Mouse (Mus musculus) kidney, embryonic 15.5 days (tissue): Measurements from ENCODE around the gene Htr3b. TPM values are rescaled to one million over a fixed set of nuclear protein-coding genes. Genes with fewer than 3 reads are reported as not detected.
"Not testable (repeated sequence)": the region's sequence is repeated elsewhere in the genome, so short reads cannot be mapped to it uniquely, and the experiment has no call there.

Experiments
- ATAC-seq: fragments of 200-750 bp; cut with Nextera tagmentation; replicated peaks from 2 replicates; pipeline ENCODE4 v1.8.0; 2017; ENCODE audit warnings: moderate TSS enrichment; ENCODE audit not compliant: low FRiP score
- H3K27ac ChIP-seq: fragments of 300-500 bp; sonication (generic); 2 replicates; pipeline ENCODE4 v1.5.1; 2015; ENCODE audit warnings: mild to moderate bottlenecking, inconsistent platforms
- H3K27me3 ChIP-seq: fragments of 300-500 bp; sonication (generic); 2 replicates; pipeline ENCODE4 v1.6.1; 2015; ENCODE audit warnings: inconsistent platforms
- H3K36me3 ChIP-seq: fragments of 300-500 bp; sonication (generic); 2 replicates; pipeline ENCODE4 v1.6.1; 2015; ENCODE audit warnings: inconsistent platforms
- H3K4me1 ChIP-seq: fragments of 300-500 bp; sonication (generic); 2 replicates; pipeline ENCODE4 v1.6.1; 2015; ENCODE audit warnings: inconsistent platforms
- H3K4me2 ChIP-seq: fragments of 300-500 bp; sonication (generic); 2 replicates; pipeline ENCODE4 v1.6.1; 2015; ENCODE audit warnings: moderate library complexity, mild to moderate bottlenecking, inconsistent platforms
- H3K4me3 ChIP-seq: fragments of 300-500 bp; sonication (generic); replicated peaks from 2 replicates; pipeline ENCODE4 v1.5.1; 2015; ENCODE audit warnings: mild to moderate bottlenecking, inconsistent platforms
- H3K9ac ChIP-seq: fragments of 300-500 bp; sonication (generic); 2 replicates; pipeline ENCODE4 v1.6.1; 2015; ENCODE audit warnings: mild to moderate bottlenecking, inconsistent platforms
- H3K9me3 ChIP-seq: fragments of 300-500 bp; sonication (generic); replicated peaks from 2 replicates; pipeline ENCODE4 v1.6.1; 2016; ENCODE audit warnings: inconsistent platforms
- WGBS: fragments of 180-500 bp; shearing (Covaris S2); methylation state at CpG from one replicate; pipeline ENCODE4 v1.1.7; 2015; ENCODE audit warnings: mixed read lengths; 5-methylcytosine and 5-hydroxymethylcytosine counted together
- polyA plus RNA-seq: library from polyadenylated mRNA; unstranded; fragments of >200 nt; fragmentation: Nextera tagmentation; extraction: Ambion mirVana; gene quantifications from 2 replicates; pipeline ENCODE4 v1.2.1, GENCODE M21; 2015

Gene Htr3b
- polyA plus RNA-seq, result 0.10 and 0.32 TPM in 2 replicates

DNA sequence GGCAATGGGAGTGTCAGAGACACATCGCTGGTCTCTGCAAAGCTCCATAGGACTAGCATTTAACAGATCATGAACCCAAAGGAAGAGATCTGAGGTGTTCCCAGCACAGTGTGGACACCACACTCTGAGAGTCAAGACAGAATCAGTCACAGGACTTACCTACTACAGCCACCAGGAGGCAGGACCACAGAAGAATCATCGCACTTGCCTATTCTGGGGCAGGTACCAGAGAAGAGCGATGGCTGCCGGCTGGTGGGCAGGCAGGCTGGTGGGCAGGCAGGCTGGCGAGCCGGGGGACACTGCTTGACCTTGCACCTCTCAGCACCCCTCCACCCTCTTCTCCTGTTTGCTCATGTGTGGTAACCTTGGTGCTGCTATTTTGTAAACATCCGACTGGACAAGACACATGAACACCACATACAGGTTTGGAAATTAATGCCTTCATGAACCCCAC is at the start of gene Htr3b:
Gene Htr3b (minus strand): TSS at position 404 of the 454 bp plus-strand sequence.
- no peak for ATAC-seq
- H3K9ac ChIP-seq, result no peak within 1 kb of the TSS
- H3K4me3 ChIP-seq, result no peak within 1 kb of the TSS
- no peaks in the 10 kb centered on the region for H3K9me3 ChIP-seq
- no peak within 1 kb of the TSS for H3K4me2 ChIP-seq
- H3K4me1 ChIP-seq, result peaks cover 12% of the 10 kb centered on the region
- WGBS, result 71% methylated on average over 7 of the region's 7 CpGs
- no peak within 1 kb of the TSS for H3K27ac ChIP-seq
- H3K36me3 ChIP-seq, result no peaks in the 10 kb centered on the region
- H3K27me3 ChIP-seq, result peaks cover 11% of the 10 kb centered on the region

DNA sequence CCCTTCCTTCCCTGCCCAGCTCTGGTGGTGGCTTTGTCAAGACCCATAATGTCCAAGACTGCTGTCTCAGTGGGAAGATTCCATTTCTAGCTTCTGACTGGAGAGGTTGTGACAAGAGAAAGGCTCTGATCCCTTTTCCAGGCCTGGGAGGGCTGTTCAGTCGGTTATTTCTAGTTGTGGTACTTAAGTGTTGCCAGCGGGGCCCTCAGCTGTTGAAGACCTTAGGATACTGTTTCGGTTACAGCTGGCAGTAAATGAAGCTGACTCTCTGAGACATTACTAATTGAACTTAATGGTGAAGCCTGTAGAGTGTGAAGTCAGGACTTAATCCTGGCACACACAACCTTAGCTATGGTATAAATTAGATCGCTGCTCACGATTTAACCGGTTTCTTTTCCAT is 34.5 kb upstream of the Htr3b start:
- WGBS, result 76% methylated on average over 6 of the region's 6 CpGs
- no peak for ATAC-seq
- H3K27ac ChIP-seq, result no peak overlapping the region
- no peak overlapping the region for H3K9ac ChIP-seq
- no peak overlapping the region for H3K4me2 ChIP-seq
- H3K36me3 ChIP-seq, result peaks cover 32% of the 10 kb centered on the region
- no peaks in the 10 kb centered on the region for H3K27me3 ChIP-seq
- no peaks in the 10 kb centered on the region for H3K4me1 ChIP-seq
- no peaks in the 10 kb centered on the region for H3K9me3 ChIP-seq
- H3K4me3 ChIP-seq, result no peak overlapping the region

GRCm38 (mm10) chr9:48995735-48996134 is 30.9 kb upstream of the Htr3b start:
- no peak overlapping the region for H3K4me3 ChIP-seq
- no peaks in the 10 kb centered on the region for H3K27me3 ChIP-seq
- H3K4me2 ChIP-seq, result no peak overlapping the region
- no peak overlapping the region for H3K9ac ChIP-seq
- 96% methylated on average over 1 of the region's 1 CpGs for WGBS
- H3K4me1 ChIP-seq, result 0 out of 2 replicates have a peak, but pooled peaks cover 2% of the 10 kb centered on the region
- H3K27ac ChIP-seq, result no peak overlapping the region
- peaks cover 7% of the 10 kb centered on the region; the same call in 1 of the 2 replicates for H3K36me3 ChIP-seq
- ATAC-seq, result no peak
- H3K9me3 ChIP-seq, result no peaks in the 10 kb centered on the region

DNA sequence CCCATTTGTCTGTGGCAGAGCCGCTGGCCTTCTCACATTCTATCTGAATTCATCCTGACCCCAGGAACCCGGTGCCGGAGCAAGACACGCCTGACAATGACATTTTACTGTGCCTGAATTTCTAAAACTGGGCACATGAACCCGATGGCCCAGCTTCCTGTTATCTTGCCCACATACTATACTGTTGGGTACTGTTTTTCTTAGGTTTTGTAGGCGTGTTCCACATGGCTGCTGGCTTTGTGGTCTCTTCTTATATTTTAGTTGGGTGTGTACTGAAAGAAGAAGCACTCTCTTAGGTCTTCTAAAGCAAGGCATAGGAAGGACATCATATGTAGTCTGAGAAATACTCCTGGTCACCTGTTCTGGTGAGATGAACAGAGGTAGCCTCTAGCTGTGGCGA is 30.0 kb upstream of the Htr3b start:
- no peak for ATAC-seq
- no peak overlapping the region for H3K9ac ChIP-seq
- no peak overlapping the region for H3K4me2 ChIP-seq
- H3K27me3 ChIP-seq, result no peaks in the 10 kb centered on the region
- no peak overlapping the region for H3K27ac ChIP-seq
- no peaks in the 10 kb centered on the region; the same call in 1 of the 2 replicates for H3K36me3 ChIP-seq
- 0 out of 2 replicates have a peak, but pooled peaks cover 2% of the 10 kb centered on the region for H3K4me1 ChIP-seq
- 89% methylated on average over 7 of the region's 7 CpGs for WGBS
- H3K9me3 ChIP-seq, result no peaks in the 10 kb centered on the region
- no peak overlapping the region for H3K4me3 ChIP-seq

DNA sequence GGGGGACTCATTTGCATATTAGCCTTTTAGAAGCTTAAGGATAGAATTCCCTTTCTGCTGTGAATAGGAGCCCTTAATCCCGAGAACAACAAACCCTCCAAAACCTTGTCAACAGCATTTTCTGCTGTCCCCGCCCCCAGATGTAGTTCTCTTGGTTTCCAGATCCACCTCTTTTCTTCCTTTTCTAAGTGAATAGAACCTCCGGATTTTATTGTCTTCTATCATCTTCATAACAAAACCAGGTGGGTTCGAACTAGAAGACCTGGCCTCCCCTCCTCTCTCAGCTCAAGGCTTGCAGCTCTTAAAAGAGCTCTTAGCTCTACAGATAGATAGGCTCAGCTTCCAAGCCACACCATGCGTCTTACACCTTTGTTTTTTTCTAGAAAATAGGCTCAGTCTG is 26.9 kb upstream of the Htr3b start:
- Histone ChIP-seq H3K4me1 (peaks cover 22% of the 10 kb centered on the region), H3K4me2 (no peak overlapping the region), H3K9me3 (no peaks in the 10 kb centered on the region), H3K36me3 (no peaks in the 10 kb centered on the region; the same call in 1 of the 2 replicates), H3K27ac (no peak overlapping the region), H3K9ac (no peak overlapping the region), H3K27me3 (no peaks in the 10 kb centered on the region), H3K4me3 (no peak overlapping the region)
- no peak for ATAC-seq
- WGBS, result 77% methylated on average over 5 of the region's 5 CpGs

GRCm38 (mm10) chr9:48987201-48988101 is 22.7 kb upstream of the Htr3b start:
- no peaks in the 10 kb centered on the region for H3K9me3 ChIP-seq
- 26% methylated on average over 12 of the region's 12 CpGs for WGBS
- 0 out of 2 replicates have a peak overlapping the region, but pooled peaks have one; percentile 35 for H3K9ac ChIP-seq
- peaks cover 32% of the 10 kb centered on the region for H3K4me1 ChIP-seq
- peak overlapping the region; percentile 79 for H3K4me2 ChIP-seq
- 0 out of 2 replicates have a peak overlapping the region, but pooled peaks have one; percentile 35 for H3K27ac ChIP-seq
- no peaks in the 10 kb centered on the region for H3K36me3 ChIP-seq
- peak overlapping the region; percentile 85 for H3K4me3 ChIP-seq
- ATAC-seq, result no peak
- no peaks in the 10 kb centered on the region for H3K27me3 ChIP-seq

DNA sequence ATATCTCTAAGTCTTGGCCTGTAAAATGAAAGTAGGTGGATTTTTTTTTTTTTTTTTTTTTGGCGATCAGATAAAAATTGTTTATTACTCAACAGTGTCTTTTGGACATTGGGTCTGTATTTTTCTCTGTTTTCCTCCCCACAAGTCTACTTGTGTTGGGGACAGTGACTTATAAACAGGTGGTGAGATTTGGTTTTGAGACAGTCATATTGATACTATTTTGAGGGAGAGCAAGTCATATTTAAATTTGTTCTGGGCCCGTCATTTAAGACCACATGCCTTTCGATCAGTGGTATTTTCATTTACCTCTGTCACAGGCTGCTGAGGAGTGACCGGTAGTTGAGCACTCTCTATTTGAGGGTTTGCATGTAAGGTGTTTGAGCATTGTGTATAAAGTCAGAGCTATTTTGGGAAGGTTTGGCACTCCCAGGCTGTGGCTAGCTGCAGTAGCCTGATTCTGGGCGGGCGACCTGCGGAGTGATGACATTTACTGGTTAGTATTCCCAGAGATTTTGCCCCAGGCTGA is 21.9 kb upstream of the Htr3b start:
- Histone ChIP-seq H3K9me3 (no peaks in the 10 kb centered on the region), H3K36me3 (no peaks in the 10 kb centered on the region), H3K4me2 (peak overlapping the region; percentile 79), H3K27ac (no peak overlapping the region), H3K4me3 (peak overlapping the region; percentile 85), H3K27me3 (no peaks in the 10 kb centered on the region), H3K4me1 (peaks cover 32% of the 10 kb centered on the region), H3K9ac (0 out of 2 replicates have a peak overlapping the region, but pooled peaks have one; percentile 35)
- ATAC-seq, result no peak
- WGBS, result 27% methylated on average over 7 of the region's 7 CpGs

GRCm38 (mm10) chr9:48985708-48986088 is 20.9 kb upstream of the Htr3b start:
- H3K36me3 ChIP-seq, result no peaks in the 10 kb centered on the region
- H3K27ac ChIP-seq, result peak overlapping the region; percentile 81
- H3K4me2 ChIP-seq, result peak overlapping the region; percentile 79
- peak overlapping the region; percentile 85 for H3K4me3 ChIP-seq
- no peaks in the 10 kb centered on the region for H3K9me3 ChIP-seq
- ATAC-seq, result no peak
- peak overlapping the region; percentile 62 for H3K9ac ChIP-seq
- under 1% methylated on average over 20 of the region's 20 CpGs for WGBS
- no peaks in the 10 kb centered on the region for H3K27me3 ChIP-seq
- H3K4me1 ChIP-seq, result peaks cover 30% of the 10 kb centered on the region

- peaks cover 30% of the 10 kb centered on the region for H3K4me1 ChIP-seq
- ATAC-seq, result peak; percentile 93
- WGBS, result under 1% methylated on average over 82 of the region's 94 CpGs
These were observed 20.3 kb upstream of the Htr3b start, which contains the start of gene Usp28 for GRCm38 (mm10) chr9:48984845-48985707. Usp28 (plus strand) TSS chr9:48985375.

GRCm38 (mm10) chr9:48984320-48984844 is 19.6 kb upstream of the Htr3b start:
- Histone ChIP-seq H3K4me2 (peak overlapping the region; percentile 79), H3K4me1 (peaks cover 30% of the 10 kb centered on the region), H3K4me3 (peak overlapping the region; percentile 85), H3K27me3 (no peaks in the 10 kb centered on the region), H3K9ac (peak overlapping the region; percentile 67), H3K36me3 (no peaks in the 10 kb centered on the region), H3K9me3 (no peaks in the 10 kb centered on the region), H3K27ac (peak overlapping the region; percentile 95)
- 27% methylated on average over 8 of the region's 8 CpGs for WGBS
- ATAC-seq, result 0 out of 2 replicates have a peak, but pooled peaks have one; percentile 1

More at GRCm38 (mm10) chr9:48984845-48985707, 20.3 kb upstream of the Htr3b start, which contains the start of gene Usp28:
- peak within 1 kb of the TSS; percentile 67 for H3K9ac ChIP-seq
- H3K4me2 ChIP-seq, result peak within 1 kb of the TSS; percentile 79
- H3K27ac ChIP-seq, result peak within 1 kb of the TSS; percentile 95
- no peaks in the 10 kb centered on the region for H3K27me3 ChIP-seq
- no peaks in the 10 kb centered on the region for H3K9me3 ChIP-seq
- no peaks in the 10 kb centered on the region for H3K36me3 ChIP-seq
- H3K4me3 ChIP-seq, result peak within 1 kb of the TSS; percentile 85

- ATAC-seq, H3K4me3 ChIP-seq, H3K27me3 ChIP-seq, H3K9ac ChIP-seq, H3K27ac ChIP-seq, H3K36me3 ChIP-seq, H3K9me3 ChIP-seq, H3K4me2 ChIP-seq: not testable (repeated sequence)
- H3K4me1 ChIP-seq, result peaks cover 30% of the 10 kb centered on the region
- 94% methylated on average over 6 of the region's 6 CpGs for WGBS
These were observed 19.0 kb upstream of the Htr3b start for GRCm38 (mm10) chr9:48983801-48984200.
